Mouse (Mus musculus) midbrain, embryonic 14.5 days (tissue): ENCODE data around the gene Slc16a9. TPM values are rescaled to one million over a fixed set of nuclear protein-coding genes. Genes with fewer than 3 reads are reported as not detected.
A peak's percentile ranks its signal among the peaks of the same experiment; 100 is the strongest.

ENCODE experiments used
- ATAC-seq: fragments of 200-750 bp; cut with Nextera tagmentation; 2 replicates; pipeline ENCODE4 v1.8.0; 2017; ENCODE audit warnings: moderate number of reproducible peaks, moderate library complexity; ENCODE audit not compliant: low FRiP score, low TSS enrichment
- DNase-seq: peaks from one replicate; pipeline ENCODE4 v3.0.0-alpha.2; 2015
- H3K27ac ChIP-seq: fragments of 300-500 bp; sonication (generic); replicated peaks from 2 replicates; pipeline ENCODE4 v1.5.1; 2014; ENCODE audit warnings: mild to moderate bottlenecking, low read depth, low read length, moderate library complexity
- H3K27me3 ChIP-seq: fragments of 300-500 bp; sonication (generic); 2 replicates; pipeline ENCODE4 v1.6.1; 2014; ENCODE audit warnings: low read length, control low read depth, mixed read lengths; ENCODE audit not compliant: control insufficient read depth, insufficient read depth
- H3K36me3 ChIP-seq: fragments of 300-500 bp; sonication (generic); 2 replicates; pipeline ENCODE4 v1.6.1; 2014; ENCODE audit warnings: low read length, control low read depth; ENCODE audit not compliant: control insufficient read depth, insufficient read depth
- H3K4me1 ChIP-seq: fragments of 300-500 bp; sonication (generic); 2 replicates; pipeline ENCODE4 v1.6.1; 2014; ENCODE audit warnings: mild to moderate bottlenecking, antibody characterized with exemption, low read length, control low read depth; ENCODE audit not compliant: control insufficient read depth, insufficient read depth
- H3K4me2 ChIP-seq: fragments of 300-500 bp; sonication (generic); 2 replicates; pipeline ENCODE4 v1.6.1; 2014; ENCODE audit warnings: mild to moderate bottlenecking, low read length, moderate library complexity
- H3K4me3 ChIP-seq: fragments of 300-500 bp; sonication (generic); replicated peaks from 2 replicates; pipeline ENCODE4 v1.5.1; 2014; ENCODE audit warnings: low read depth, low read length
- H3K9ac ChIP-seq: fragments of 300-500 bp; sonication (generic); replicated peaks from 2 replicates; pipeline ENCODE4 v1.6.1; 2014; ENCODE audit warnings: mild to moderate bottlenecking, low read length, moderate library complexity
- H3K9me3 ChIP-seq: fragments of 300-500 bp; sonication (generic); 2 replicates; pipeline ENCODE4 v1.6.1; 2016; ENCODE audit warnings: low read length, control low read depth, mixed read lengths; ENCODE audit not compliant: control insufficient read depth
- WGBS: fragments of 180-500 bp; shearing (Covaris S2); extraction: QIAGEN DNeasy Blood & Tissue Kit; methylation state at CpG from one replicate; pipeline ENCODE4 v1.1.7; 2014; 5-methylcytosine and 5-hydroxymethylcytosine counted together
- polyA plus RNA-seq: library from polyadenylated mRNA; unstranded; fragments of >200 nt; fragmentation: Nextera tagmentation; extraction: Ambion mirVana; gene quantifications from 2 replicates; pipeline ENCODE4 v1.2.1, GENCODE M21; 2014

Slc16a9 gene
- polyA plus RNA-seq, 1 experiment from 2014 or later, result 1.1 TPM

DNA sequence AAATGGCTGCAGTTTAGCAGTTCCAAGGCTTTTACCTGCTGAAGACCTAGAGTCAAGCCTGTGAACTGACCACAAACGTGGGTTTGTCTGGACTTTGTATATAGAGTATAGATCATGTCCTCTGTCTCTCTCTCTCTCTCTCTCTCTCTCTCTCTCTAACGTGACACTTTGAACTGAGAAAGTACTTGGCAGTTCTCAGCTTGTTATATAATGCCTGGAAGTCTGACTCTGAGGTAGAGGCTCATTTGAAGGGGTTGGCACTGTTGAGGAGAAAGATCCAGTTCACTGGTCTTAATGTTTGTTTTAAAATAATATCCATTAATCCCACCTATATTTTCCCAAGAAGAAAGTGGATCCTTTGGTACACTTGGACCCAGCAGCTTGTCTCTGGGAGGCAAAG lies 7.0 kb upstream of the Slc16a9 start:
- no peak for ATAC-seq
- no peak overlapping the region for H3K4me3 ChIP-seq
- no peak overlapping the region for H3K27ac ChIP-seq
- H3K27me3 ChIP-seq, result no peaks in the 10 kb centered on the region
- no peaks in the 10 kb centered on the region for H3K9me3 ChIP-seq
- 60% methylated on average over 2 of the region's 2 CpGs for WGBS
- no peak overlapping the region for H3K4me2 ChIP-seq
- H3K4me1 ChIP-seq, result no peaks in the 10 kb centered on the region
- H3K9ac ChIP-seq, result no peak overlapping the region
- DNase-seq, result no peak
- no peaks in the 10 kb centered on the region for H3K36me3 ChIP-seq

DNA sequence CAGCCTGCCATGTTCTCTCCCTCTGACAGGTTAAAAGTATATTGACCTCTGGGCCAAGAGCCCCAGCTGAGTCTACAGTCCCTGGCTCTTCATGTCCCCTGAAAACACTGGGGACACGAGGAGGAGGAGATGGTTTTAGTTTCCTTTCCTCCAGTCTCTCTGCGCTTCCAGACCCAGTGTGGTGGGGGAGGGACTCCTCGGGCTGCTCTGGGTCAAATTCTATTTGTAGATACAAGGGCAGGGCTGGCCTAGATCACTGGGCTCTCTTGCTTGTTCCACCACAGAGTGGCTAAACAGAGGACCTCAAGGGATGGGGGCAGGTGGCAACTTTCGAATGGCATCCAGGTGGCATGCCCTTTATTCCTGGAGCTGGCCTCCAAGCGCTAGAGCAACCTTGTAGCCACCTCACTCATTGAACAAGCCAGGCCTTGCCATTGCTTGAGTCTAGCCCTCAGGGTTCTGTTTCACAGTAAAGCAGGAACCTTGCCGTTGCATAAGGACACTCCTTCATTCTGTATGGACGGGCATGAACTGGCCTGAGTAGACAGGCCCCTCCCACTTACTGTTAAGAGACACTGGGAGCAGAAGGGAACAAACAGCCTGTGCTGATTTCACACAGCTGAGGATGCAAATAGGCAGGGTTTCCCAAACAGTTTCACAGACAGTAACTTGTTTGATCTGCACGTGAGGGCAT lies 2.0 kb upstream of the Slc16a9 start:
- H3K9ac ChIP-seq, result no peak overlapping the region
- no peak overlapping the region for H3K4me2 ChIP-seq
- no peaks in the 10 kb centered on the region for H3K36me3 ChIP-seq
- no peak overlapping the region for H3K27ac ChIP-seq
- H3K27me3 ChIP-seq, result peaks cover 23% of the 10 kb centered on the region
- H3K9me3 ChIP-seq, result no peaks in the 10 kb centered on the region
- no peak overlapping the region for H3K4me3 ChIP-seq
- H3K4me1 ChIP-seq, result peaks cover 8% of the 10 kb centered on the region; the same call in 1 of the 2 replicates
- 57% methylated on average over 8 of the region's 8 CpGs for WGBS
- DNase-seq, result peak; percentile 14
- ATAC-seq, result no peak

DNA sequence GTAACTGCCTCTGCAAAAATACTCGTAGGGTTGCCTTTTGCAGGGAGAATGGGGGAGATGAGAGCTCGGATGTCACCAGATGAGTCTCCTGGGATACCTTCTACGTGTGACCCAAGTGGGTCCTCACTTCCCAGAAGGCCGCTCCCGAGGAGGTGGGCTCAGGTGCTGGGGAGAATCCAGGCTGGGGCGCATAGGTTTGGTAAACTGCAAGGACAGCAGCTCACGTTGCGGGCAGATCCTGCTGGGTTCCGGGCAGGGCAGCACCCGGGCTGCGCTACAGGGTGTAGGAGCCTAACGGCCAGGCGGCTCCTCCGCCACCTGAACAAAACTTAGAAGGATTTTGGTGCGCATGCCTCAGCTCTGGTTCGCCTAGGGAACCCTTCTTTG lies 652 bp downstream of the Slc16a9 start:
- ATAC-seq, result no peak
- Histone ChIP-seq H3K27me3 (peaks cover 23% of the 10 kb centered on the region), H3K4me1 (peaks cover 8% of the 10 kb centered on the region; the same call in 1 of the 2 replicates), H3K9ac (peak overlapping the region; percentile 72), H3K4me3 (peak overlapping the region; percentile 66), H3K36me3 (no peaks in the 10 kb centered on the region), H3K9me3 (no peaks in the 10 kb centered on the region), H3K4me2 (peak overlapping the region; percentile 96), H3K27ac (no peak overlapping the region)
- 0% methylated on average over 16 of the region's 16 CpGs for WGBS
- DNase-seq, result no peak

DNA sequence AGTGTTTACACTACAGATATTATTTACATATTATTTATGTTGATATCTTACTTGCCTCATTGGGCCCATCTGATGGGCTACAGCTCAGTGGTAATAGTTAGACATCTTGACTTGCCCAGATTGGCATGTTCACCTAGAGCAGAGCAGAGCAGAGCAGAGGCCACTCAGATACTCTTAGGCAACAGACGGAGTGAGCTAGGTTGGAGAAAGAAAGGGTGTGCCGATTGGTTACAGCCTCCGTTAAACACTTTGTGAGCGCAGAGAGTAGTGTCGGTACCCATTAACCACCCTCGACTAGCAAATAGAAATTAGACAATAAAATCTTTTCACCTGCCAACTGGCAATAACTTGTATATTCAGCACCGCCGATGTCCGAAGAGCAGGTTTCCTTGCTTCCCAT lies 1.2 kb downstream of the Slc16a9 start:
- WGBS, result 32% methylated on average over 9 of the region's 9 CpGs
- DNase-seq (no peak), ATAC-seq (no peak)
- Histone ChIP-seq H3K4me2 (peak overlapping the region; percentile 96), H3K9me3 (no peaks in the 10 kb centered on the region), H3K4me1 (peaks cover 8% of the 10 kb centered on the region; the same call in 1 of the 2 replicates), H3K36me3 (no peaks in the 10 kb centered on the region), H3K4me3 (peak overlapping the region; percentile 66), H3K27me3 (peaks cover 23% of the 10 kb centered on the region), H3K27ac (no peak overlapping the region), H3K9ac (no peak overlapping the region)

DNA sequence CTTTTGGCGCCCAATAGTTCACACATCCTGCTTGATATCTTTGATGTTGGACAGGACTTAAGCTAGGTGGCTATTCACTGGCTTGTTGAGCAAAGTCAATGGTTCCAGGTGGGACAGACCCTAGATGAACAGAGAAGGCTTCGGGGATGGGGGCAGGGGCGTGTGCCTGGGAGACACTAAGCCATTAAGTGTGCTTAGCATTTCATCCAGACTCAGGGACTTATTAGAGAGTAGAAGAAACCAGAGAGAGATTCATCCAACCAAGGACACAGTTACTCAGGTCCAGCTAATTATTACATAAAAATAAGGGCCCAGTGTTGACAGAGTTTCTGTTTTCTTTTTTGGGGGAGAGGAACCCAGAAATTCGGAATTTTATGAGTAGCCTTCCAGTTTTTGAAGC lies 5.5 kb downstream of the Slc16a9 start:
- H3K36me3 ChIP-seq, result no peaks in the 10 kb centered on the region
- no peak overlapping the region for H3K4me2 ChIP-seq
- no peaks in the 10 kb centered on the region for H3K9me3 ChIP-seq
- no peak overlapping the region for H3K4me3 ChIP-seq
- H3K27me3 ChIP-seq, result peaks cover 9% of the 10 kb centered on the region
- H3K27ac ChIP-seq, result no peak overlapping the region
- peaks cover 7% of the 10 kb centered on the region; the same call in 1 of the 2 replicates for H3K4me1 ChIP-seq
- ATAC-seq (no peak), DNase-seq (no peak)
- no peak overlapping the region for H3K9ac ChIP-seq
- WGBS, result 85% methylated on average over 4 of the region's 4 CpGs

DNA sequence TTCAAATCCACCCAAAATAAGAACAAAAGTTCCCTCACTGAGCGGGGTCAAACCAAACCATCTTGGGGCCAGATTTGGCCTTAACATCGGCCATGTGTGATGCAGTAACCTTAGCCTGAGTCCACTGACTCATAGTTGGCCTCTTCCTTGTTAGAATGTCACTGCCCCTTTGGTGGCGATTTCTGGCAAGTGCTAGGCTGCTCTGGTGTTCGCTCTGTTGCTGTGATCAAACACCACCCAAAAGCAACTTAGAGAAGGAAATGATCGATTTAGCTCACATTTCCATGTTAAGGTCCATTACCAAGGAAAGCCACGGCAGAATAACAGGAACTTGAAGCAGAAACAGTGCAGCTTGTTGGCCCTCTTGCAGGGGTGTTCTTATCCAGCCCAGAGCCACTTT lies 5.9 kb downstream of the Slc16a9 start:
- H3K27ac ChIP-seq, result no peak overlapping the region
- no peak overlapping the region for H3K4me3 ChIP-seq
- H3K36me3 ChIP-seq, result no peaks in the 10 kb centered on the region
- peaks cover 3% of the 10 kb centered on the region; the same call in 1 of the 2 replicates for H3K4me1 ChIP-seq
- ATAC-seq (no peak), DNase-seq (no peak)
- H3K4me2 ChIP-seq, result no peak overlapping the region
- 90% methylated on average over 6 of the region's 6 CpGs for WGBS
- H3K27me3 ChIP-seq, result peaks cover 6% of the 10 kb centered on the region
- H3K9ac ChIP-seq, result no peak overlapping the region
- no peaks in the 10 kb centered on the region for H3K9me3 ChIP-seq

- no peak overlapping the region for H3K27ac ChIP-seq
- H3K4me3 ChIP-seq, result no peak overlapping the region
- H3K4me1 ChIP-seq, result no peaks in the 10 kb centered on the region
- H3K4me2 ChIP-seq, result no peak overlapping the region
- no peaks in the 10 kb centered on the region for H3K27me3 ChIP-seq
- ATAC-seq, result no peak
- H3K36me3 ChIP-seq, result no peaks in the 10 kb centered on the region
- no peak overlapping the region for H3K9ac ChIP-seq
- no peak for DNase-seq
- no peaks in the 10 kb centered on the region for H3K9me3 ChIP-seq
- 79% methylated on average over 4 of the region's 4 CpGs for WGBS
Measured at GRCm38 (mm10) chr10:70254666-70255065, 9.8 kb downstream of the Slc16a9 start.

DNA sequence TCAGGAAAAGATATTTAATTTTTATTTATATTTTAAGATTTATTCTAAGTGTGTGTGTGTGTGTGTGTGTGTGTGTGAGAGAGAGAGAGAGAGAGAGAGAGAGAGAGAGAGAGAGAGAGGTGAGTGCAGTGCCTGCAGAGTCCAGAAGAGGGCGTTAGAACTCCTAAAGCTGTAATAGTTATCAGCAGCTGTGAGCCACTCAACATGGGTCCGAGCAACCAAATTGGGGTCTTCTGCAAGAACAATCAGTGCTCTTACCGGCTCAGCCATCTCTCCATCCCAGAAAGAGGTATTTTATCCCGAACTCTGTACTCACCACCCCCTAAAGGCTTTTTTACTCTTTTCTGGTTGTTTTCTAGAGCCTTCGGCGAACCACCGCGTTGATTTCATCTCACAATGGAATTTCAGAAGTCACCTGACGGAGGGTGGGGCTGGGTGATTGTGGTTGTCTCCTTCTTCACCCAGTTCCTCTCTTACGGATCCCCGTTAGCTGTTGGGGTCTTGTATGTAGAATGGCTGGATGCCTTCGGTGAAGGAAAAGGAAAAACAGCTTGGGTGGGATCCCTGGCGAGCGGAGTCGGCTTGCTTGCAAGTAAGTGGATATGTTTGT lies 10.8 kb downstream of the Slc16a9 start:
- Histone ChIP-seq H3K9ac (no peak overlapping the region), H3K4me3 (no peak overlapping the region), H3K4me2 (no peak overlapping the region), H3K27ac (no peak overlapping the region), H3K9me3 (no peaks in the 10 kb centered on the region), H3K36me3 (no peaks in the 10 kb centered on the region), H3K27me3 (no peaks in the 10 kb centered on the region), H3K4me1 (no peaks in the 10 kb centered on the region)
- no peak for ATAC-seq
- no peak for DNase-seq
- WGBS, result 88% methylated on average over 15 of the region's 15 CpGs

DNA sequence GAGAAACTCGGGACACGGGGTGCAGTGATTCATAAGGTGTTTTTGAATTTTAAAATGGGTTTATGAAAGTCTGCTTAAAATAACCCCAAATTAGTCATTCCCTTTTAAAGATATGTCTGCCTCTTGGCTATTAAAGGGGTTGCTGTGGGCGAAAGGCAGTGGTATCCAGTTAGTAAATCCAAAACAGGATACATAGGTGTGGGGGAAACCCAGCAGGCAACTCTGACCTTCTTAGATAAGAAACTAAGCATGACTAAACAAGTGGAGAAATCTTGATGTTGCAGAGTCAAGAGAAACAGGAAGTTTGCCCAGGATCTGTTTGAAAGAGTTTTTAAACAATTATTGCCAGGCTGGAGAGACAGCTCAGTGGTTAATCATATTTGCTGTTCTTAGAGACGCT lies 12.1 kb downstream of the Slc16a9 start:
- Histone ChIP-seq H3K4me3 (no peak overlapping the region), H3K27me3 (no peaks in the 10 kb centered on the region), H3K9me3 (no peaks in the 10 kb centered on the region), H3K9ac (no peak overlapping the region), H3K27ac (no peak overlapping the region), H3K36me3 (no peaks in the 10 kb centered on the region), H3K4me1 (no peaks in the 10 kb centered on the region), H3K4me2 (no peak overlapping the region)
- 92% methylated on average over 4 of the region's 4 CpGs for WGBS
- DNase-seq (no peak), ATAC-seq (no peak)
